13 mouse cellular contexts compared by ENCODE assay signal in genomic region chr13:91696109-91696645, GRCm38 (mm10). TPM values are rescaled to one million over a fixed set of nuclear protein-coding genes. Genes with fewer than 3 reads are reported as not detected.
A peak's percentile ranks its signal among the peaks of the same experiment; 100 is the strongest.
DNase-seq lines count a peak whose midpoint lies in the region; ATAC-seq and TF ChIP-seq lines count a peak whose summit lies in the region.
"Had no signal": no experiment of that assay in that cellular context is flagged by ENCODE, and none has a peak within 500 bp of the region (broad histone marks: within the 10 kb centered on the region; RNA-seq: fewer than 3 reads in every experiment).

No protein-coding gene starts in this region.

- no peak for TF ChIP-seq POLR2A in lung, adult 2 months (IDR thresholded peaks at IDR 0.05; ENCODE audit: borderline replicate concordance, extremely low read depth, low read depth, low read length)

- no peak overlapping the region for H3K4me2 ChIP-seq in forebrain, embryonic 15.5 days (replicated peaks)
- no peak overlapping the region for H3K4me2 ChIP-seq in forebrain, embryonic 11.5 days (ENCODE audit: low read depth, low read length, severe bottlenecking)
- no peak overlapping the region for H3K4me2 ChIP-seq in lung, embryonic 15.5 days
- H3K4me2 ChIP-seq in heart, embryonic 13.5 days, result no peak overlapping the region
- H3K4me2 ChIP-seq: liver, embryonic 12.5 days had no signal

- no peaks in the 10 kb centered on the region for H3K4me1 ChIP-seq in forebrain, embryonic 15.5 days
- H3K4me1 ChIP-seq in forebrain, embryonic 11.5 days (replicated peaks; ENCODE audit: control insufficient read depth, insufficient read depth, low read length), result no peaks in the 10 kb centered on the region
- no peaks in the 10 kb centered on the region for H3K4me1 ChIP-seq in lung, embryonic 15.5 days
- H3K4me1 ChIP-seq in lung, adult 2 months (ENCODE audit: control insufficient read depth, insufficient read depth, low read length), result no peaks in the 10 kb centered on the region
- H3K4me1 ChIP-seq in heart, embryonic 13.5 days, result peaks cover 32% of the 10 kb centered on the region
- H3K4me1 ChIP-seq: liver, embryonic 12.5 days had no signal

- H3K27ac ChIP-seq in forebrain, embryonic 15.5 days (replicated peaks), result 0 out of 2 replicates have a peak overlapping the region, but pooled peaks have one; percentile 3
- H3K27ac ChIP-seq in forebrain, embryonic 11.5 days (ENCODE audit: low read depth, low read length), result no peak overlapping the region
- no peak overlapping the region for H3K27ac ChIP-seq in lung, embryonic 15.5 days
- peak overlapping the region; percentile 59 for H3K27ac ChIP-seq in heart, embryonic 13.5 days (replicated peaks)
- H3K27ac ChIP-seq: layer of hippocampus, adult 2 months; liver, embryonic 12.5 days had no signal

- H3K9ac ChIP-seq in forebrain, embryonic 15.5 days (replicated peaks), result no peak overlapping the region
- no peak overlapping the region for H3K9ac ChIP-seq in forebrain, embryonic 11.5 days (ENCODE audit: low read length)
- H3K9ac ChIP-seq in lung, embryonic 15.5 days, result no peak overlapping the region
- no peak overlapping the region for H3K9ac ChIP-seq in heart, embryonic 13.5 days
- H3K9ac ChIP-seq: liver, embryonic 12.5 days had no signal

- no peaks in the 10 kb centered on the region for H3K27me3 ChIP-seq in forebrain, embryonic 15.5 days
- no peaks in the 10 kb centered on the region for H3K27me3 ChIP-seq in forebrain, embryonic 11.5 days (ENCODE audit: control insufficient read depth, insufficient read depth, low read length)
- H3K27me3 ChIP-seq in lung, embryonic 15.5 days, result no peaks in the 10 kb centered on the region
- H3K27me3 ChIP-seq in heart, embryonic 13.5 days (replicated peaks), result no peaks in the 10 kb centered on the region
- H3K27me3 ChIP-seq: liver, embryonic 12.5 days had no signal

- no peak for TF ChIP-seq CTCF in lung, adult 2 months (IDR thresholded peaks at IDR 0.05; ENCODE audit: insufficient read depth, low read length)

- no peaks in the 10 kb centered on the region for H3K9me3 ChIP-seq in forebrain, embryonic 15.5 days
- no peaks in the 10 kb centered on the region for H3K9me3 ChIP-seq in forebrain, embryonic 11.5 days (ENCODE audit: control insufficient read depth, low read length)
- no peaks in the 10 kb centered on the region for H3K9me3 ChIP-seq in lung, embryonic 15.5 days
- H3K9me3 ChIP-seq in heart, embryonic 13.5 days, result no peaks in the 10 kb centered on the region
- H3K9me3 ChIP-seq: liver, embryonic 12.5 days had no signal

- no peak for DNase-seq in forebrain, embryonic 11.5 days (ENCODE audit: low spot score)
- DNase-seq in lung, adult 2 months, result no peak
- no peak for DNase-seq in spleen, postnatal 4 days (ENCODE audit: low spot score in 2 of 2)
- DNase-seq: cerebellum, adult 11-12 months had no signal

- peaks cover 10% of the 10 kb centered on the region for H3K36me3 ChIP-seq in forebrain, embryonic 15.5 days
- no peaks in the 10 kb centered on the region; the same call in 1 of the 2 replicates for H3K36me3 ChIP-seq in forebrain, embryonic 11.5 days (ENCODE audit: control insufficient read depth, insufficient read depth, low read length)
- H3K36me3 ChIP-seq in lung, embryonic 15.5 days, result no peaks in the 10 kb centered on the region
- peaks cover 14% of the 10 kb centered on the region for H3K36me3 ChIP-seq in heart, embryonic 13.5 days

- ATAC-seq in forebrain, embryonic 15.5 days (replicated peaks), result no peak; the same call in 1 of the 2 replicates
- no peak; the same call in 1 of the 2 replicates for ATAC-seq in forebrain, embryonic 11.5 days (replicated peaks; ENCODE audit: low FRiP score)
- peak; percentile 38; the same call in 1 of the 2 replicates for ATAC-seq in lung, embryonic 15.5 days (ENCODE audit: borderline replicate concordance, extremely low read depth, low FRiP score, low TSS enrichment)
- peak; percentile 27; the same call in 1 of the 2 replicates for ATAC-seq in heart, embryonic 13.5 days (ENCODE audit: extremely low read depth, insufficient number of reproducible peaks, low FRiP score, low TSS enrichment)
- 0 out of 2 replicates have a peak, but pooled peaks have one; percentile 14 for ATAC-seq in megakaryocyte, adult 5-6 weeks (ENCODE audit: poor library complexity, severe bottlenecking)
- ATAC-seq in frontal cortex, adult (ENCODE audit: low TSS enrichment), result no peak

- 90% methylated on average over 2 of the region's 2 CpGs for WGBS in forebrain, embryonic 15.5 days
- 93% methylated on average over 2 of the region's 2 CpGs for WGBS in forebrain, embryonic 11.5 days
- 50% methylated on average over 2 of the region's 2 CpGs for WGBS in lung, embryonic 15.5 days
- 54% methylated on average over 2 of the region's 2 CpGs for WGBS in lung, adult 2 months
- WGBS in heart, embryonic 13.5 days, result 59% methylated on average over 2 of the region's 2 CpGs

- no peak overlapping the region for H3K4me3 ChIP-seq in forebrain, embryonic 15.5 days
- no peak overlapping the region for H3K4me3 ChIP-seq in forebrain, embryonic 11.5 days (ENCODE audit: low read depth, low read length)
- H3K4me3 ChIP-seq in lung, embryonic 15.5 days, result no peak overlapping the region
- no peak overlapping the region for H3K4me3 ChIP-seq in lung, adult 2 months (replicated peaks; ENCODE audit: extremely low read depth, low read depth, low read length)
- no peak overlapping the region for H3K4me3 ChIP-seq in heart, embryonic 13.5 days
- H3K4me3 ChIP-seq: erythroblast, embryonic 14.5 days; layer of hippocampus, adult 2 months; liver, embryonic 12.5 days had no signal

RNA-seq across cellular contexts. Expression of gene Acot12, which starts 45.1 kb away (rescaled TPM):
- polyA plus RNA-seq in forebrain, embryonic 15.5 days (2015; fragmentation: Nextera tagmentation; extraction: Ambion mirVana), result not detected in 2 replicates
- not detected in 2 replicates for polyA plus RNA-seq in forebrain, embryonic 11.5 days (2014; fragmentation: Nextera tagmentation; extraction: Ambion mirVana)
- polyA plus RNA-seq in lung, embryonic 15.5 days (2015; fragmentation: Nextera tagmentation; extraction: Ambion mirVana), result not detected in 2 replicates
- not detected in 2 replicates for polyA plus RNA-seq in lung, adult 2 months (2012; rRNA removed)
- 0.19 TPM in 1 of 2 replicates, not detected in the other for polyA plus RNA-seq in heart, embryonic 13.5 days (2015; fragmentation: Nextera tagmentation; extraction: Ambion mirVana)
- not detected in 2 replicates for total RNA-seq in megakaryocyte, adult 5-6 weeks (2015)
- not detected in 2 replicates for total RNA-seq in megakaryocyte, adult 5-6 weeks (2017)
- total RNA-seq: heart, postnatal 14 days had no signal
- polyA plus RNA-seq: erythroblast, embryonic 14.5 days had no signal

Comparison
In these comparisons a context has a peak if more than half of its experiments do, and no peak if none do; other contexts are left out.
1. H3K27ac ChIP-seq: peak in forebrain, embryonic 15.5 days (single experiment) and heart, embryonic 13.5 days (single experiment); none in forebrain, embryonic 11.5 days (single experiment) and lung, embryonic 15.5 days (single experiment).
2. ATAC-seq: peak in lung, embryonic 15.5 days (single experiment), heart, embryonic 13.5 days (single experiment) and megakaryocyte, adult 5-6 weeks (single experiment); none in forebrain, embryonic 15.5 days (single experiment), forebrain, embryonic 11.5 days (single experiment) and frontal cortex, adult (single experiment).